Mouse (Mus musculus) olfactory bulb, adult 2 months (tissue): ENCODE results near the gene Hsd17b2.

Source experiments
- CTCF ChIP-seq: fragments of 200-500 bp; IDR thresholded peaks from 2 replicates; pipeline ENCODE4 v1.5.1; 2012; ENCODE audit warnings: low read depth, mild to moderate bottlenecking, low read length, moderate library complexity; ENCODE audit not compliant: insufficient read depth
- POLR2A ChIP-seq: fragments of 200-500 bp; IDR thresholded peaks from 2 replicates; pipeline ENCODE4 v1.6.1; 2012; ENCODE audit warnings: mild to moderate bottlenecking, low read depth, low read length, moderate library complexity; ENCODE audit not compliant: insufficient read depth

- TF ChIP-seq POLR2A (no peak), CTCF (no peak)
These were observed 34.2 kb upstream of the Hsd17b2 start for GRCm38 (mm10) chr8:117667349-117668124.
